Mouse (Mus musculus): ENCODE results near the gene Olfr1396. TPM values are rescaled to one million over a fixed set of nuclear protein-coding genes. Genes with fewer than 3 reads are reported as not detected.

The Olfr1396 gene
- polyA plus RNA-seq, 1 experiment from 2014 or later: not detected

GRCm38 (mm10) chr11:49103047-49103693 is 11.5 kb downstream of the Olfr1396 start:
- WGBS: 18% methylated on average over 8 of the region's 8 CpGs
- Histone ChIP-seq H3K4me1 (no peaks in the 10 kb centered on the region), H3K9ac (no peak overlapping the region), H3K27ac (no peak overlapping the region), H3K4me3 (no peak overlapping the region), H3K4me2 (replicated peaks) (no peak overlapping the region), H3K9me3 (no peaks in the 10 kb centered on the region), H3K36me3 (no peaks in the 10 kb centered on the region), H3K27me3 (replicated peaks) (no peaks in the 10 kb centered on the region)
- peak; percentile 72 for ATAC-seq (ENCODE audit: low FRiP score, low read depth)

GRCm38 (mm10) chr11:49101500-49101899 is 13.2 kb downstream of the Olfr1396 start:
- Histone ChIP-seq H3K27me3 (replicated peaks) (no peaks in the 10 kb centered on the region), H3K9me3 (no peaks in the 10 kb centered on the region), H3K27ac (no peak overlapping the region), H3K36me3 (no peaks in the 10 kb centered on the region), H3K4me2 (replicated peaks) (no peak overlapping the region), H3K4me3 (no peak overlapping the region), H3K9ac (no peak overlapping the region), H3K4me1 (no peaks in the 10 kb centered on the region)
- ATAC-seq (ENCODE audit: low FRiP score, low read depth): no peak
- WGBS: 69% methylated on average over 5 of the region's 5 CpGs

GRCm38 (mm10) chr11:49100409-49100808 is 14.3 kb downstream of the Olfr1396 start:
- no peak overlapping the region for H3K27ac ChIP-seq
- no peaks in the 10 kb centered on the region for H3K9me3 ChIP-seq
- 84% methylated on average over 3 of the region's 3 CpGs for WGBS
- H3K9ac ChIP-seq: no peak overlapping the region
- H3K4me3 ChIP-seq: no peak overlapping the region
- no peak overlapping the region for H3K4me2 ChIP-seq (replicated peaks)
- no peaks in the 10 kb centered on the region for H3K4me1 ChIP-seq
- ATAC-seq (ENCODE audit: low FRiP score, low read depth): no peak
- no peaks in the 10 kb centered on the region for H3K36me3 ChIP-seq
- no peaks in the 10 kb centered on the region for H3K27me3 ChIP-seq (replicated peaks)

GRCm38 (mm10) chr11:49095367-49095766 is 19.3 kb downstream of the Olfr1396 start:
- no peak overlapping the region for H3K4me3 ChIP-seq
- 90% methylated on average over 4 of the region's 4 CpGs for WGBS
- no peak overlapping the region for H3K27ac ChIP-seq
- H3K9me3 ChIP-seq: no peaks in the 10 kb centered on the region
- no peaks in the 10 kb centered on the region for H3K27me3 ChIP-seq (replicated peaks)
- H3K36me3 ChIP-seq: no peaks in the 10 kb centered on the region
- H3K4me1 ChIP-seq: no peaks in the 10 kb centered on the region
- no peak for ATAC-seq (ENCODE audit: low FRiP score, low read depth)
- H3K9ac ChIP-seq: no peak overlapping the region
- no peak overlapping the region for H3K4me2 ChIP-seq (replicated peaks)

- Histone ChIP-seq H3K36me3 (no peaks in the 10 kb centered on the region), H3K4me2 (replicated peaks) (no peak overlapping the region), H3K9me3 (no peaks in the 10 kb centered on the region), H3K4me3 (no peak overlapping the region), H3K27me3 (replicated peaks) (no peaks in the 10 kb centered on the region), H3K27ac (no peak overlapping the region), H3K4me1 (no peaks in the 10 kb centered on the region), H3K9ac (no peak overlapping the region)
- no peak for ATAC-seq (ENCODE audit: low FRiP score, low read depth)
- 92% methylated on average over 6 of the region's 6 CpGs for WGBS
Observed at GRCm38 (mm10) chr11:49093861-49094660, 20.6 kb downstream of the Olfr1396 start.

- Histone ChIP-seq H3K27ac (no peak overlapping the region), H3K9me3 (no peaks in the 10 kb centered on the region), H3K9ac (no peak overlapping the region), H3K4me3 (no peak overlapping the region), H3K27me3 (replicated peaks) (0 out of 2 replicates have a peak, but pooled peaks cover 3% of the 10 kb centered on the region), H3K4me2 (replicated peaks) (no peak overlapping the region), H3K36me3 (no peaks in the 10 kb centered on the region), H3K4me1 (no peaks in the 10 kb centered on the region)
- 98% methylated on average over 2 of the region's 2 CpGs for WGBS
- ATAC-seq (ENCODE audit: low FRiP score, low read depth): no peak
Observed at GRCm38 (mm10) chr11:49092786-49093185, 21.9 kb downstream of the Olfr1396 start.

GRCm38 (mm10) chr11:49092053-49092586 is 22.6 kb downstream of the Olfr1396 start:
- no peaks in the 10 kb centered on the region for H3K36me3 ChIP-seq
- no peaks in the 10 kb centered on the region for H3K4me1 ChIP-seq
- H3K27ac ChIP-seq: no peak overlapping the region
- no peak overlapping the region for H3K4me2 ChIP-seq (replicated peaks)
- H3K9me3 ChIP-seq: no peaks in the 10 kb centered on the region
- no peak for ATAC-seq (ENCODE audit: low FRiP score, low read depth)
- no peak overlapping the region for H3K4me3 ChIP-seq
- no peak overlapping the region for H3K9ac ChIP-seq
- 97% methylated on average over 1 of the region's 1 CpGs for WGBS
- 0 out of 2 replicates have a peak, but pooled peaks cover 3% of the 10 kb centered on the region for H3K27me3 ChIP-seq (replicated peaks)

- Histone ChIP-seq H3K9me3 (no peaks in the 10 kb centered on the region), H3K27ac (no peak overlapping the region), H3K4me2 (replicated peaks) (no peak overlapping the region), H3K36me3 (no peaks in the 10 kb centered on the region), H3K4me3 (no peak overlapping the region), H3K9ac (no peak overlapping the region), H3K4me1 (no peaks in the 10 kb centered on the region), H3K27me3 (replicated peaks) (0 out of 2 replicates have a peak, but pooled peaks cover 3% of the 10 kb centered on the region)
- no peak for ATAC-seq (ENCODE audit: low FRiP score, low read depth)
- 79% methylated on average over 4 of the region's 4 CpGs for WGBS
Observed at GRCm38 (mm10) chr11:49091171-49091570, 23.5 kb downstream of the Olfr1396 start.

- no peak overlapping the region for H3K27ac ChIP-seq
- no peaks in the 10 kb centered on the region for H3K9me3 ChIP-seq
- ATAC-seq (ENCODE audit: low FRiP score, low read depth): no peak
- H3K4me3 ChIP-seq: no peak overlapping the region
- 92% methylated on average over 5 of the region's 5 CpGs for WGBS
- no peaks in the 10 kb centered on the region for H3K4me1 ChIP-seq
- no peaks in the 10 kb centered on the region for H3K36me3 ChIP-seq
- H3K27me3 ChIP-seq (replicated peaks): 0 out of 2 replicates have a peak, but pooled peaks cover 3% of the 10 kb centered on the region
- H3K4me2 ChIP-seq (replicated peaks): no peak overlapping the region
- no peak overlapping the region for H3K9ac ChIP-seq
Observed at GRCm38 (mm10) chr11:49090551-49090950, 24.1 kb downstream of the Olfr1396 start.

GRCm38 (mm10) chr11:49089735-49090507 is 24.8 kb downstream of the Olfr1396 start:
- Histone ChIP-seq H3K4me2 (replicated peaks) (no peak overlapping the region), H3K4me3 (no peak overlapping the region), H3K9me3 (no peaks in the 10 kb centered on the region), H3K27ac (no peak overlapping the region), H3K4me1 (no peaks in the 10 kb centered on the region), H3K36me3 (no peaks in the 10 kb centered on the region), H3K9ac (no peak overlapping the region), H3K27me3 (replicated peaks) (0 out of 2 replicates have a peak, but pooled peaks cover 3% of the 10 kb centered on the region)
- 81% methylated on average over 3 of the region's 3 CpGs for WGBS
- no peak for ATAC-seq (ENCODE audit: low FRiP score, low read depth)

GRCm38 (mm10) chr11:49088990-49089652 is 25.6 kb downstream of the Olfr1396 start:
- Histone ChIP-seq H3K36me3 (no peaks in the 10 kb centered on the region), H3K4me1 (no peaks in the 10 kb centered on the region), H3K27ac (no peak overlapping the region), H3K4me2 (replicated peaks) (no peak overlapping the region), H3K9me3 (no peaks in the 10 kb centered on the region), H3K9ac (no peak overlapping the region), H3K4me3 (no peak overlapping the region), H3K27me3 (replicated peaks) (0 out of 2 replicates have a peak, but pooled peaks cover 3% of the 10 kb centered on the region)
- ATAC-seq (ENCODE audit: low FRiP score, low read depth): no peak
- 87% methylated on average over 5 of the region's 5 CpGs for WGBS
